Mouse (Mus musculus): ENCODE measurements around the gene Nck2. TPM values are rescaled to one million over a fixed set of nuclear protein-coding genes. Genes with fewer than 3 reads are reported as not detected.
"Not testable (repeated sequence)": the region's sequence is repeated elsewhere in the genome, so short reads cannot be mapped to it uniquely, and the experiment has no call there.

The Nck2 gene
- polyA plus RNA-seq, 1 experiment from 2014 or later = 46.0 TPM

DNA sequence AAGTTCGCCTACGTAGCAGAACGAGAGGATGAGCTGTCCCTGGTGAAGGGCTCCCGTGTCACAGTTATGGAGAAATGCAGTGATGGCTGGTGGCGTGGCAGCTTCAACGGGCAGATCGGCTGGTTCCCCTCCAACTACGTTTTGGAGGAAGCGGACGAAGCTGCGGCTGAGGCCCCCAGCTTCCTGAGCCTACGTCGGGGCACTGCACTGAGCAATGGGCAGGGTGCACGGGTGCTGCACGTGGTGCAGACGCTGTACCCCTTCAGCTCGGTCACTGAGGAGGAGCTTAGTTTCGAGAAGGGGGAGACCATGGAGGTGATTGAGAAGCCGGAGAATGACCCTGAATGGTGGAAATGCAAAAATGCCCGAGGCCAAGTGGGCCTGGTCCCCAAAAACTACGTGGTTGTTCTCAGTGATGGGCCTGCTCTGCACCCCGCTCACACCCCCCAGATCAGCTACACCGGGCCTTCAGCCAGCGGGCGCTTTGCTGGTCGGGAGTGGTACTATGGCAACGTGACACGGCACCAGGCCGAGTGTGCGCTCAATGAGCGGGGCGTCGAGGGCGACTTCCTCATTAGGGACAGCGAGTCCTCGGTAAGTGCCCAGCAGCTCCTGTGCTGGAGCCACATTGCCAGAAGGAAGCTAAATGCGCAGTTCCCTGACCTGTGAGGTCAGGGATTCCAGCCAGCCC is 109.8 kb downstream of the Nck2 start:
- H3K27ac ChIP-seq; ATAC-seq (replicated peaks; ENCODE audit: low FRiP score); H3K27me3 ChIP-seq; H3K4me2 ChIP-seq; H3K9ac ChIP-seq; H3K4me3 ChIP-seq (replicated peaks); H3K9me3 ChIP-seq (replicated peaks): not testable (repeated sequence)
- Histone ChIP-seq H3K36me3 (peaks cover 30% of the 10 kb centered on the region), H3K4me1 (peaks cover 32% of the 10 kb centered on the region)
- WGBS = 88% methylated on average over 37 of the region's 37 CpGs

DNA sequence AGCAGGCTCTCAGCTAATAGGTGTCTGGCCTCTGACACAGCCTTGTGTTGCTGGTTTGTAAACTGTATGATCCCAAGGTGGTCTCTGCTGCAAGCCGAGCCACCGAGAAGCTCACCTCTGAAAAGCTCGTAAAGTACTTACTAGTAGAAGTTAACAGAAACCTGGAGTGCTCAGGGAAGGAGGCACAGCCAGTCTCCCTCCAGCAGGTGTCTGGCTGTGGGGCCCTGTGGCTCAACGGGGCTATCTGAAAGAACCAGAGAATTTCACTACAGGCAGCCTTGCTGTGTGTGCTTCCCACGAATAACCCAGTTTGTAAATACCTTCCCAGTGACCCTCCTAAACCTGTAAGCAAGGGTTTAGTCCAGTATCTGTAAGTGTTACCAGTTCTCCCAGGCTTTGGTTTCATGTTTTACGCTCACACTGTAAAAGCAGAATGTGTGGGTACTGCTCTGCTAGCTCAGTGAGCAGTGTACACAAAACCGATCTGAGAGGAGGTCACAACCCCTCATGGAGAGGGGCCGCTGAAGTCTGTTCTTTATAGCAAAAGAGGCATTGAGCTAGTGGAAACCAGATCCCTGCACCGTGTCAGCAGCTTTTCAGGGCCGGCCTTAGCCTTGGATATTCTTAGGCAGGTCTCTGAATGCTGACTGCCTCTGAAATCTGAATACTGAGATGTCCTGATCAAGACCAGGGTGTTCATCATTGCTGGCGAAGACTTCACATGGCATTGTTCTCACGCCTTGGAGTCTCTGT is 111.0 kb downstream of the Nck2 start:
- H3K4me3 ChIP-seq (replicated peaks) = no peak overlapping the region
- ATAC-seq (replicated peaks; ENCODE audit: low FRiP score) = peak; percentile 94
- H3K27me3 ChIP-seq = no peaks in the 10 kb centered on the region
- no peak overlapping the region for H3K9ac ChIP-seq
- peak overlapping the region; percentile 79 for H3K27ac ChIP-seq
- H3K4me2 ChIP-seq = no peak overlapping the region
- no peaks in the 10 kb centered on the region for H3K9me3 ChIP-seq (replicated peaks)
- peaks cover 37% of the 10 kb centered on the region for H3K36me3 ChIP-seq
- H3K4me1 ChIP-seq = peaks cover 28% of the 10 kb centered on the region
- whole genome bisulfite sequencing = 44% methylated on average over 12 of the region's 12 CpGs

DNA sequence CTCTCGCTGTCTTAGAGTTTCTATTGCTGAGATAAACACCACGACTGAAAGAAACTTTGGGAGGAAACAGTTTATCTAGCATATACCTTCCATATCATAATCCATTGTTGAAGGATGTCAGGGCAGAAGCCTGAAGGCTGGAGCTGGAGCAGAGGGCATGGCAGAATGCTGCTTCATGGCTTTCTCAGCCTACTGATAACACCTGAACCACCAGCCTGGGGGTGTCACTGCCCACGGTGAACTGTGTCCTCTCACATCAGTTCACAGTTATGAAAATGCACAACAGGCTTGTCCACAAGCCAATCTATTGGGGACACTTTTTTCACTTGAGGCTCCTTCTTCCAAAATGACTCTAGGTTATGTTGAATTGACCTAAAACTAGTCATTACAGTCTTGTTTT is 114.0 kb downstream of the Nck2 start:
- 90% methylated on average over 3 of the region's 3 CpGs for WGBS

DNA sequence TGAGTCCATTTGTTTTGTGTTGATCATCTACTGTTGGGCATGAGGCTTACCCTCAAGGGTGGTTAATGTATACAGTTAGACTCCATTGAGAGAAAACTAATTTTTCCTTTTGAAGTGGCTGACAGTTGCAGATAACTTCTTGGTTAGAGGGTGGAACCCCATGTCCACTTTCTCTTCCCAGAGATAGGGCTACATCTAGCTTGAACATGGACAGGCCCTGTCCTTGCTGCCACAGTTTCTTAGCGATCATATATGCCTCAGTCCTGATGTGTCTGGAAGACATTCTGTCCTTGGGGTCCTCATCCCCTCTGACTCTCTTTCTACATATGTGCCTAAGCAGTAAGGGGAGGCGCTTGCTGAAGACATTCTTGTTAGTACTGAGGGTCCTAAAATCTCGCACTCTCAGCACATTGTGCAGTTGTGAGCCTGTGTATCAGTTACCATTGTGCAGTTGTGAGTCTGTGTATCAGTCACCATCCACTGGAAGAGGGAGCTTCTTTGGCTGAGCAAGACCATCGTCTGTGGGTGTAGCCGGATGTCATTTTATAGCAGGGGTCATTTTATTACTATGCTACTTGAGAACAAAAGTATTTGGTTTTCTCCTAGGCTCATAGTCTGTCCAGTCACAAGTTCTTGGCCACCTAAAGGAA is 114.8 kb downstream of the Nck2 start:
- H3K9ac ChIP-seq = no peak overlapping the region
- WGBS = 83% methylated on average over 5 of the region's 5 CpGs
- H3K9me3 ChIP-seq (replicated peaks) = no peaks in the 10 kb centered on the region
- H3K4me2 ChIP-seq = no peak overlapping the region
- no peak overlapping the region for H3K4me3 ChIP-seq (replicated peaks)
- H3K4me1 ChIP-seq = peaks cover 26% of the 10 kb centered on the region
- H3K27me3 ChIP-seq = no peaks in the 10 kb centered on the region
- H3K36me3 ChIP-seq = peaks cover 45% of the 10 kb centered on the region
- no peak overlapping the region for H3K27ac ChIP-seq
- ATAC-seq (replicated peaks; ENCODE audit: low FRiP score) = no peak

More for the DNA sequence above, 114.0 kb downstream of the Nck2 start:
- Histone ChIP-seq H3K36me3 (peaks cover 49% of the 10 kb centered on the region), H3K27ac (no peak overlapping the region), H3K27me3 (no peaks in the 10 kb centered on the region), H3K4me2 (no peak overlapping the region), H3K9me3 (replicated peaks) (no peaks in the 10 kb centered on the region), H3K4me3 (replicated peaks) (no peak overlapping the region), H3K9ac (no peak overlapping the region), H3K4me1 (peaks cover 28% of the 10 kb centered on the region)
- no peak for ATAC-seq (replicated peaks; ENCODE audit: low FRiP score)

DNA sequence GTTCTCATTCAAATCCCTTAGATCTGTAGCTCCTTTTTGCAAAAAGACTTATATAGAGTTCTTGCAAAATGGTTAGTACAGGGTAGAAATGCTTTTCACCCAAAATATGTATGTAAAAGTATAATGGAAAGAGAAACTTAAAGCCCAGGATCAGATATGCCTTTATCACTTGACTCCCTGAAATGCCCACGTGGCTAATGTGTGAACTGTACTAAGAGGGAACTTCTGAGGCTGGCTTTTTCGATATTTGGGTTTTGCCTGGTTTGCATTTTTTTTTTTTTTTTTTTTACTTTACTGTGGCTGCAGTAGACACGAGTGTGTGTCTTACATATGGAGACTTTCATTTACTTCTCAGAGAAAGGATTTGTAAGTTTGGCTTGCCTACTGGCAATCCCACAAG is 116.7 kb downstream of the Nck2 start:
- H3K9me3 ChIP-seq (replicated peaks) = no peaks in the 10 kb centered on the region

DNA sequence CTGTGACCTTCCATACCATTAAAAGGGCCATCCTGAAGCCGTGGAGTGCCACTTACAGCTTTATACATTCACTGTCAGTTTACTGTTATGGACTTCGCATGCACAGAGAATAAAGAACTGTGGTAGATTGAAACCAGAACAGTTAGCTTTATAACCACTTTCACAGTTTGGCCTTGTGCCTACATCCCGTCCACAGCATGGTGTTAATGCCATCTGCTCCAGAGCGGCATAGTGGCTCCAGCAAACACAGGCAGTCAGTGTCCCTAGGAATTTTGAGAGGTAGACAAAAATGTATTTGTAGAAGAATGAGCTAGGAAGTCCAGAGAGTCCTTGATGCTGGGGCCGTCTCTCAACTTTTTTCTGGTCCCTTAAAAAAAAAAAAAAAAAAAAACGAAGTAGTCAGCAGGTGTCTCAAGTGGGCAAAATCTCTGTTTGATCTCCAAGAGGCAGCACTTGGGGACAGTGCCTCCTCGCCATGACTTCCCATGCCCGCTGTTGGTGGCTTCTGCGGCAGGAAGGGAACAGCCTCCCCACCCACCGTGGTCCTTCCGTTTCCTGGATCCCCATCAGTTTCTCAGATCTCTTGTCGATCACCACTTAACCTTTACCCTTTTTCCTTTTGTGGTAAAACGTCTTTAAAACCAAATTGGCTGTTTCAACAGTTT is 117.8 kb downstream of the Nck2 start:
- H3K9me3 ChIP-seq (replicated peaks) = no peaks in the 10 kb centered on the region
- WGBS = 86% methylated on average over 13 of the region's 13 CpGs
- H3K4me1 ChIP-seq = no peaks in the 10 kb centered on the region
- H3K27ac ChIP-seq = no peak overlapping the region
- H3K27me3 ChIP-seq = no peaks in the 10 kb centered on the region
- ATAC-seq (replicated peaks; ENCODE audit: low FRiP score) = no peak
- peaks cover 35% of the 10 kb centered on the region for H3K36me3 ChIP-seq
- H3K9ac ChIP-seq = no peak overlapping the region
- H3K4me2 ChIP-seq = no peak overlapping the region
- H3K4me3 ChIP-seq (replicated peaks) = no peak overlapping the region

More for the DNA sequence above, 116.7 kb downstream of the Nck2 start:
- H3K4me3 ChIP-seq (replicated peaks) = no peak overlapping the region
- H3K27me3 ChIP-seq = no peaks in the 10 kb centered on the region
- peaks cover 31% of the 10 kb centered on the region for H3K36me3 ChIP-seq
- no peak overlapping the region for H3K27ac ChIP-seq
- H3K4me1 ChIP-seq = peaks cover 8% of the 10 kb centered on the region; the same call in 1 of the 2 replicates
- 90% methylated on average over 3 of the region's 3 CpGs for WGBS
- ATAC-seq (replicated peaks; ENCODE audit: low FRiP score) = no peak
- H3K4me2 ChIP-seq = no peak overlapping the region
- H3K9ac ChIP-seq = no peak overlapping the region

DNA sequence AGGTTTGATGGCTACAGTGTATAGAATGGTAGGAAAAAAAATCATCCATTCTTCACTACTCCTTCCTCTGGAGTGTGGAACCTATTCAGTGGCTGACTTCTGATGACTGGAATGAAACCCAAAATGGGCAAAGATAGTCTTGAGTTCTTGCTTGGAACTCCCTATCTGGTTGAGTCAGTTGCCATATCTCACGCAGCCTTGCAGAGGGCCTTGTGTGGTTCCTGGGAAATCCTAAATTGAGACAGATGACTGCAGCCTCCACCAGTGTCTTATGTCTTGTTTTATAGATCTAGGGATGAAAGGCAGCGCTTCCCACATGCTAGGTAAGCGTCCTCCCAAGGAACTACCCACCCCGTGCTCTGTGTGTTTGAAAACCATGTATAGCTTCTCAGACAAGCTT is 120.9 kb downstream of the Nck2 start:
- no peaks in the 10 kb centered on the region for H3K9me3 ChIP-seq (replicated peaks)
- peaks cover 42% of the 10 kb centered on the region for H3K36me3 ChIP-seq
- H3K27me3 ChIP-seq = no peaks in the 10 kb centered on the region
- no peaks in the 10 kb centered on the region for H3K4me1 ChIP-seq
- no peak overlapping the region for H3K9ac ChIP-seq
- WGBS = 92% methylated on average over 4 of the region's 4 CpGs
- no peak overlapping the region for H3K27ac ChIP-seq
- no peak for ATAC-seq (replicated peaks; ENCODE audit: low FRiP score)
- no peak overlapping the region for H3K4me2 ChIP-seq
- H3K4me3 ChIP-seq (replicated peaks) = no peak overlapping the region

DNA sequence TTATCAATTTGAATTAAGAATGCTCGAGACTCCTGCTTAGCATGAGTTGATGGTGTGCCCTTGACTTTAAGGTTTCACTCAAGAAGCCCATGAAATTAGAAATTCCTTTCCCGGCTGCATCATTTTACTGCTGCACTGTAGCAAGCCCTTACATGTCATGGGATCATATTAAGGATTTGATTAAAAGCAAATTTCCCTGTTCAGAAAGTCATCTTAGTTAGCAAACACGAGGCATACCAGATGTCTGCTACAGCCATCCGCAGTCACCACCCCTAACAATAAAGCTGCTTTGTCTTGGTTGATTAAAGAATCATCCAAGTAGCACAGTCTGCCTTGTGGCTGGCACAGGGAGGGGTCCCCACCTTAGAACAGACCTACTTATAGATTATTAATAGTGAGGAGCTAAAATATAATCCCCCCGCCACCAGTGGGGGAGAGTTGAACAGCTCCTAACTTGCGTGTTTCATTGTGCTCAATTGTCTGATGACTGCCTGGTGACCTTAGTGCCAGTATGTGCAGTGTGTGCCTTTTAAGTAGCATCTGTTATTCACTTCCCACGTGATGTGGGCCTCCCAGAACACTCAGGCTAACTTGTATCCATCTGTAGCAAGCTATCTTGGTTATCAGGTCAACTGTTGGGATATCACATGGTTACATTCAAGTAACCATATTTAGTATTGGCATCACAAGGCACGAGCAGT is 122.4 kb downstream of the Nck2 start:
- no peak for ATAC-seq (replicated peaks; ENCODE audit: low FRiP score)
- WGBS = 84% methylated on average over 8 of the region's 8 CpGs
- H3K27ac ChIP-seq = no peak overlapping the region

DNA sequence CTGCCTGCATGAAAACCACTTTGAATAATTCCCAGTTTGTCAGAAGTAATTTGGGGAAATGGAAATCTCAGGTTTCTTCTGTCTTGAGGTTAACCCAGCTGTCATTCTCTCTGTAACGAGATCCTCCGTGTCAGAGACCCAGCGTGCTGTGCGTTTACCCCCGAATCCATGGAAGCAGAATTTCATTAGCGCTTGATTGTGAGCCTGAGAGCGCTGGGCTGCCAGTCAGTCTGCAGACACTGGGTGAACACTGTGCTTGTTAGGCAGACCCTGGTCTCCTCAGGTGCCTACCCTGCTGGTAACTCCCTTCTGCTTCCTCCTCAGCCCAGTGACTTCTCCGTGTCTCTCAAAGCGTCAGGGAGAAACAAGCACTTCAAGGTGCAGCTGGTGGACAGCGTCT is 124.4 kb downstream of the Nck2 start:
- no peaks in the 10 kb centered on the region for H3K4me1 ChIP-seq
- no peak overlapping the region for H3K27ac ChIP-seq
- H3K9ac ChIP-seq = no peak overlapping the region
- ATAC-seq (replicated peaks; ENCODE audit: low FRiP score) = no peak
- H3K27me3 ChIP-seq = no peaks in the 10 kb centered on the region
- WGBS = 54% methylated on average over 10 of the region's 10 CpGs
- peaks cover 37% of the 10 kb centered on the region for H3K36me3 ChIP-seq
- no peaks in the 10 kb centered on the region for H3K9me3 ChIP-seq (replicated peaks)
- no peak overlapping the region for H3K4me3 ChIP-seq (replicated peaks)
- no peak overlapping the region for H3K4me2 ChIP-seq

More for the DNA sequence above, 122.4 kb downstream of the Nck2 start:
- Histone ChIP-seq H3K27me3 (no peaks in the 10 kb centered on the region), H3K4me1 (no peaks in the 10 kb centered on the region), H3K9ac (no peak overlapping the region), H3K4me2 (no peak overlapping the region), H3K9me3 (replicated peaks) (no peaks in the 10 kb centered on the region), H3K4me3 (replicated peaks) (no peak overlapping the region), H3K36me3 (peaks cover 43% of the 10 kb centered on the region)

DNA sequence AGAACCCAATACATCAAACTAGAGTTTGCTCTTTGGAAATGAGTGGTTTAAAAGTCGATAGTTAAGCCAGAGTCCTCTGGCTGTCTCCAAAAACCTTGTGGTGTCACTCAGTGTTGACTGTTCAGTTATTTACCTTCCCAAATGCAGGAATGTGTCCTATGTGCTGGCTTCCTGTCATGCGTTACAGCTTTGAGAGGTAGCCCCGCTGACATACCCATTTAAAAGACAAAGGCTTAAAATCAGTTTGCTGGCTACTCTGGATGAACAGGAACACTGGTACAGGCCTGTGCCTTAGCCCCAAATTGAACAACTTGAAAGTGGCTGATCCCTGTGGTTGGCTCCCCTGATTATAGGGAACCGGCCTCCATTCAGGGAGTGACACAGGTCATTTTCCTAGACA is 126.7 kb downstream of the Nck2 start:
- 89% methylated on average over 4 of the region's 4 CpGs for WGBS
- Histone ChIP-seq H3K36me3 (peaks cover 34% of the 10 kb centered on the region), H3K27ac (no peak overlapping the region), H3K27me3 (no peaks in the 10 kb centered on the region), H3K4me2 (no peak overlapping the region), H3K9ac (no peak overlapping the region), H3K4me1 (no peaks in the 10 kb centered on the region), H3K4me3 (replicated peaks) (no peak overlapping the region), H3K9me3 (replicated peaks) (no peaks in the 10 kb centered on the region)
- ATAC-seq (replicated peaks; ENCODE audit: low FRiP score) = no peak

DNA sequence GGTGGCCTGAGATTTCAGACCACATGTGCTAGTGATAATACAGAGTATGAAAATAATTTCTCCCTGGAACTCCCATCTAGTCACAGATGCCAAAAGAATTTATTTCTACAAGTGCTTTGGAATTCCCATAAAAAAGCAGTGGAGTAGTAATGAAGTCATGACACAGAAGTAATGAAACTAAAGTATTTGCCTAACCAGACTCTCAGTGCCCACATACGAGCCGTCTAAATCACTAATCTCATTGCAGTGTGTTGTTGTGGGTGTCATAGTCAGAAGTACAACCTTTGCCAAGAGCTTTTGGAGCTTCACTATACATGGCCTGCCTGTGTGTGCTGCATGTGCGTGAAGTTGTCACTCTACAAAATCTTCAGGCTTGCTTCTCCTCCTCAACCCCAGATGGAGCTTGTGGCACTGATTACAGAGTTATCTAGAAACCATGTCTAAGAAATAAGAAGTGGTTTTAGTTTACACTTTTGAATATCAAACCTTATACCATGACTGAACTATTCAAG is 130.5 kb downstream of the Nck2 start:
- H3K27ac ChIP-seq = no peak overlapping the region
- no peak for ATAC-seq (replicated peaks; ENCODE audit: low FRiP score)
- H3K4me2 ChIP-seq = no peak overlapping the region
- no peaks in the 10 kb centered on the region for H3K4me1 ChIP-seq
- peaks cover 11% of the 10 kb centered on the region for H3K36me3 ChIP-seq
- 76% methylated on average over 3 of the region's 3 CpGs for WGBS
- no peaks in the 10 kb centered on the region for H3K9me3 ChIP-seq (replicated peaks)
- no peaks in the 10 kb centered on the region for H3K27me3 ChIP-seq
- no peak overlapping the region for H3K4me3 ChIP-seq (replicated peaks)
- no peak overlapping the region for H3K9ac ChIP-seq

All from kidney, embryonic 15.5 days (tissue).